Comparison of ENCODE assay signal across 39 mouse cellular contexts in genomic region chrX:7064109-7064508, GRCm38 (mm10). TPM values are rescaled to one million over a fixed set of nuclear protein-coding genes. Genes with fewer than 3 reads are reported as not detected.
"Had no signal": no experiment of that assay in that cellular context is flagged by ENCODE, and none has a peak within 500 bp of the region (broad histone marks: within the 10 kb centered on the region; RNA-seq: fewer than 3 reads in every experiment).

No protein-coding gene starts in this region.

- DNase-seq: cerebellum, adult 9-10 months; cerebellum, adult 9-11 months; cerebellum, postnatal 10 days; cerebellum, postnatal 14 days; cerebellum, postnatal 25 days; cerebellum, postnatal 36 days; embryo, embryonic 11 days; forebrain, postnatal 0 days; gastrocnemius, adult 2 months; gastrocnemius, postnatal 10 days; gastrocnemius, postnatal 14 days; gastrocnemius, postnatal 25 days; gastrocnemius, postnatal 36 days; heart, adult 11 months; heart, adult 18-20 months; heart, adult 2 months had no signal

- H3K4me3 ChIP-seq: embryonic facial prominence, embryonic 10.5 days; embryonic facial prominence, embryonic 12.5 days; embryonic facial prominence, embryonic 13.5 days; embryonic facial prominence, embryonic 15.5 days; erythroblast, embryonic 14.5 days; forebrain, embryonic 10.5 days; forebrain, embryonic 12.5 days; forebrain, embryonic 13.5 days; forebrain, embryonic 15.5 days; gastrocnemius, adult 2 months; heart, adult 2 months had no signal

- H3K9ac ChIP-seq: embryonic facial prominence, embryonic 12.5 days; embryonic facial prominence, embryonic 13.5 days; embryonic facial prominence, embryonic 15.5 days; forebrain, embryonic 12.5 days; forebrain, embryonic 13.5 days; forebrain, embryonic 15.5 days; forebrain, postnatal 0 days had no signal

- H3K36me3 ChIP-seq: embryonic facial prominence, embryonic 10.5 days; embryonic facial prominence, embryonic 12.5 days; embryonic facial prominence, embryonic 13.5 days; embryonic facial prominence, embryonic 15.5 days; forebrain, embryonic 10.5 days; forebrain, embryonic 12.5 days; forebrain, embryonic 15.5 days had no signal

- H3K9me3 ChIP-seq: embryonic facial prominence, embryonic 10.5 days; embryonic facial prominence, embryonic 12.5 days; embryonic facial prominence, embryonic 13.5 days; embryonic facial prominence, embryonic 15.5 days; forebrain, embryonic 10.5 days; forebrain, embryonic 12.5 days; forebrain, embryonic 13.5 days; forebrain, embryonic 15.5 days had no signal

- H3K27ac ChIP-seq: embryonic facial prominence, embryonic 10.5 days; embryonic facial prominence, embryonic 12.5 days; embryonic facial prominence, embryonic 13.5 days; embryonic facial prominence, embryonic 15.5 days; forebrain, embryonic 10.5 days; forebrain, embryonic 12.5 days; forebrain, embryonic 13.5 days; forebrain, embryonic 15.5 days; gastrocnemius, adult 2 months; heart, adult 2 months had no signal

- H3K4me1 ChIP-seq: embryonic facial prominence, embryonic 10.5 days; embryonic facial prominence, embryonic 12.5 days; embryonic facial prominence, embryonic 13.5 days; embryonic facial prominence, embryonic 15.5 days; forebrain, embryonic 10.5 days; forebrain, embryonic 12.5 days; forebrain, embryonic 13.5 days; forebrain, embryonic 15.5 days had no signal

- H3K4me2 ChIP-seq: embryonic facial prominence, embryonic 12.5 days; embryonic facial prominence, embryonic 13.5 days; embryonic facial prominence, embryonic 15.5 days; forebrain, embryonic 12.5 days; forebrain, embryonic 13.5 days; forebrain, embryonic 15.5 days had no signal

- H3K27me3 ChIP-seq: embryonic facial prominence, embryonic 12.5 days; embryonic facial prominence, embryonic 13.5 days; embryonic facial prominence, embryonic 15.5 days; forebrain, embryonic 12.5 days; forebrain, embryonic 13.5 days; forebrain, embryonic 15.5 days had no signal

RNA-seq across cellular contexts. Expression of gene Akap4, which starts 3.2 kb away (rescaled TPM):
- total RNA-seq: common myeloid progenitor, adult 5-6 weeks; forebrain, postnatal 0 days; gastrocnemius, adult 18-20 months; gastrocnemius, adult 2 months; gastrocnemius, adult 8-10 months; gastrocnemius, postnatal 10 days; gastrocnemius, postnatal 14 days; gastrocnemius, postnatal 25 days; gastrocnemius, postnatal 36 days; gastrocnemius, postnatal 4 days; granulocyte monocyte progenitor cell, adult 5-6 weeks; heart, adult 18-20 months; heart, adult 2 months; heart, adult 8-10 months had no signal
- polyA plus RNA-seq: cortical plate, adult 2 months; embryonic facial prominence, embryonic 10.5 days; embryonic facial prominence, embryonic 11.5 days; embryonic facial prominence, embryonic 12.5 days; embryonic facial prominence, embryonic 13.5 days; embryonic facial prominence, embryonic 14.5 days; embryonic facial prominence, embryonic 15.5 days; erythroblast, embryonic 14.5 days; forebrain, embryonic 10.5 days; forebrain, embryonic 11.5 days; forebrain, embryonic 12.5 days; forebrain, embryonic 13.5 days; forebrain, embryonic 14.5 days; forebrain, embryonic 15.5 days; forebrain, embryonic 16.5 days; forebrain, postnatal 0 days; frontal cortex, adult 2 months had no signal

RNA-seq across cellular contexts. Expression of gene Ccnb3, which starts 22.7 kb away (rescaled TPM):
- total RNA-seq: common myeloid progenitor, adult 5-6 weeks; forebrain, postnatal 0 days; gastrocnemius, adult 18-20 months; gastrocnemius, adult 2 months; gastrocnemius, adult 8-10 months; gastrocnemius, postnatal 14 days; granulocyte monocyte progenitor cell, adult 5-6 weeks; heart, adult 18-20 months; heart, adult 2 months; heart, adult 8-10 months had no signal
- polyA plus RNA-seq: cortical plate, adult 2 months; embryonic facial prominence, embryonic 13.5 days; embryonic facial prominence, embryonic 15.5 days; erythroblast, embryonic 14.5 days; forebrain, embryonic 10.5 days; forebrain, embryonic 12.5 days; forebrain, embryonic 13.5 days; forebrain, embryonic 14.5 days; forebrain, embryonic 15.5 days; forebrain, embryonic 16.5 days; forebrain, postnatal 0 days; frontal cortex, adult 2 months; gonadal fat pad, adult 2 months; heart, adult 2 months had no signal
